Mouse (Mus musculus): ENCODE results near the gene Gdpd5.

Gdpd5 gene

DNA sequence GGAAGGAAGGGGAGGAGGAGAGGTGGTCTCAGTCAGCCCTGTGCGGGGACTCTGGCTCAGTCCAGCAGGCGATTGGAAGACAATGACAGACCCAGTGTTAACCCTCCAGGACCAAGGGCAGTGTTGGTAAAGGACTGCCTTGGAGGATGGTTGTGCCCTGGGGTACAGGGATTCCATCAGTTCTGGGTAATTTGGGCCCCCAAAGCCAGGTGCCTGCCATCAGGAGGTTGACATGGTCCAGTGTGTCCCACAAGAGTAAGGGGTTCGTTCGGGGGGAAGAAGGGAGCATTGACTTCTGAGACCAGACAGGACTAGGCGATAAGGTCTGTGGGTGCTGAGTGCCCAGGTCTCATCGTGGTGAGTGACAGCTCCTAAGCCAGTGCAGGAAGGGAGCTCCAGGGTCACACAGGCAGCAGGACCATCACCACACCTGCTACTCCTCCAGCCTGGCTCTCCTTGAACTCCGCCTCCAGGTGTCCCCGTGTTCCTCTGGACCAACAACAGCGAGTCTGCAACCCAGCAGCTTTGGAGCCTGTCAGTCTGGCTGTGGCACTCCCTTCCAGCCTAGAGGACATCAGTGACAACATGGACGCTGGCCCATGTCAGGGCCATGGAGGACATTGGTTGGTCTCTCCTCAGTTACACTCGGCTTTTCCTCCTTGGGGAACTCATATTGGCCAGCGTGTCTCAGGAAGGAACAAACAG, 23.0 kb downstream of the Gdpd5 start:
- no peak for DNase-seq (ENCODE audit: low read depth, low spot score)

DNA sequence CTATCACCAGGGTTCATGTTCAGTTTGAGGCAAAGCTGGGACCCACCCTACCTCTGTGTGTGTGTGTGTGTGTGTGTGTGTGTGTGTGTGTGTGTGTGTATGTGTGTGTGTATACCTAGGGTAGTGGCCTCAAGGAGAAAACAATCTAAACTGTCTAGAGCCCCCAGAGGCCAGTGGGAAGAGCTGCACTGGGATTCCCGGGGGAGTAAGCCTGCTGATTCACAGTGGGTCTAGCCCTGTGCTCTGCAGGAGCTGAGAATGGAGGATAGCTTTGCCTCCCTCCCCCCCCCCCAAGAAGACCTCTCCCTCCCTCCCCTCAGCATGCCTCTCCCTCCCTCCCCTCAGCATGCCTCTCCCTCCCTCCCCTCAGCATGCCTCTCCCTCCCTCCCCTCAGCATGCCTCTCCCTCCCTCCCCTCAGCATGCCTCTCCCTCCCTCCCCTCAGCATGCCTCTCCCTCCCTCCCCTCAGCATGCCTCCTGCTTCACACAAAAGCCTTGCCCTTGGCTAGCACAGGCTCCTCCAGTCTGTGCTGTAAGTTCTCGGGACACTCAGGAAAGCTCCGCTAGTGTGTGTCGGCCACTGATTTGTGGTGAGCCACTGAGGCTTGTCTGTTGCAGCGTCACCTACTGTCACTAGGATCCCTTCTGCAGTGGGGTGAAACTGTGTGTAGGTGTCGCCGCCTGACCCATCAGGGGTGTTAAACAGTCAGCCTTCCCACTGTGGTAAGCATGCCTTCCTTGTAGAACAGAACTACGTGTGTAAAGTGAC, 24.4 kb downstream of the Gdpd5 start:
- DNase-seq (ENCODE audit: low read depth, low spot score): no peak

DNA sequence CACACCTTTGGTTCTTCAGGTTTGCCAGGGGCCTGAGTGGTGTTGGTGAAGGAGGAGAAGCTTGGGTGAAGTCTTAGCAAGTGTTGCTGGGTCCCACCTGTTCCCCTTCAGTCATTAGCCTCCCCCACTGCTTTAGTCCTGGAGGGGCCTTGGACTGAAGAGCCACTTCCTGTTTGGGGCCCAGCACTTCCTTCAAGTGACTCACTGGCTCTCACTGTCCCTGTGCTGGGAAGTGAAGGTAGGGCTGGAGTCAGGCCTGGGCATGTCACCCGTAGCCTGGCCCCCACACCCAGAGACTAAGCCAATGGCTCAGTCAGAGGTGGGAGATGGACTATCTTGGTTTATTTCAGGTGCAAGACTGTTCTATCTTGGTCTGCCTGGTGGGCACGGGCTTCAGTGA, 26.4 kb downstream of the Gdpd5 start:
- no peak for DNase-seq (ENCODE audit: low read depth, low spot score)

DNA sequence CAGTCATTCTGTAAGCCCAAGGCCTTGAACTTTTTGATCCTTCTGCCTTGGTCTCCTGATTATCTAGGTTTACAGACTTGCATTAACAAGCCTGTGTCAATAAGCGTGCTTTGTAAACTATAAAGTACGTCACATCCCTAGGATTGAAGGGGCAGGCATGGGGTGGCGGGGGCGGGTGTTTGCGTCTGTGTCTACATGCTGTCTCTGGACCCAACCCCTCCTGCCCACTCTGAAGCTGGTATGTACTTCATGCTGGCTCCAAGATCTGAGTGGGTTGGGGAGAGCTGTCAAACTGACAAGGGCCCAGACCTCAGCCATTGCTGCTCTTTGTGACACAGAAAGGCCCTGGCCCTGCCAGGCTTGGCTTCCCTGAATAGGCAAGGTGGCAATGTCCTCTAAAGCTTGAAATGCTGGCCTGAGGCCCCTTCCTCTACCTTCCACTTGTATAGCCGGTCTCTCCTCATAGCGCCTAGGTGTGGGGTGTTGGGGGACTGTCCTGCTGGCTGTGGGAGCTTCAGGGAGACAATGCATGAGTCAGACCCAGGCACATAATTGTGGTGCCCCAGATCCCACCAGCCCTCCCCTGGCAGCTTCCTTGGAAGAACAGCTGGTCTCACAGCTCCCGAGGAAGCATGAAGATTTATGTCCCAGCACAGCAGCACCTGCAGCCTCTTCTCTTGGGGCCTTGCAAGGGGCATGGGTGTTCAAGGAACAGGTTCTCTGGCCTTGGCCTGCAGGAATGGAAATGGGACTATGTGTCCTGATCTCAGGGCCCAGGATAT, 28.4 kb downstream of the Gdpd5 start:
- no peak for DNase-seq (ENCODE audit: low read depth, low spot score)

DNA sequence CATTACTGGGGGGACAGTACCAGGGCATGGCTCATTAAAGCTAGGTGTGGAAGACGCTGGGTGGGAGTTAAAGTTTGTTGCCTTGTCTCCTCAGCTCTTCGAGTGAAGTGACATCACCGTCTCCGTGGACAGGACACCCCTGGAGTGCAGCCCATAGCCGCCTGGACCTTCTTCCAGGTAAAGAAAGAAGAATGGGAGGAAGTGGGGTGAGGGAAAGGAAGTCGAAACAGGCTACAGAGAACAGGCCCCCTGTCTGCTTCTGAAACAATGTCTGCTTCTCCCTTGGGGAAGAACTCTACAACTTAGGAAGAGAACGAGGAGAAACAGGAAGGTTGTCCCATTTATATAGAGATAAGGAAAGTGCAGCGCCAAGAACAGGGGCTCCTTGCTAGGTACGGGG, 29.1 kb downstream of the Gdpd5 start:
- DNase-seq (ENCODE audit: low read depth, low spot score): no peak

DNA sequence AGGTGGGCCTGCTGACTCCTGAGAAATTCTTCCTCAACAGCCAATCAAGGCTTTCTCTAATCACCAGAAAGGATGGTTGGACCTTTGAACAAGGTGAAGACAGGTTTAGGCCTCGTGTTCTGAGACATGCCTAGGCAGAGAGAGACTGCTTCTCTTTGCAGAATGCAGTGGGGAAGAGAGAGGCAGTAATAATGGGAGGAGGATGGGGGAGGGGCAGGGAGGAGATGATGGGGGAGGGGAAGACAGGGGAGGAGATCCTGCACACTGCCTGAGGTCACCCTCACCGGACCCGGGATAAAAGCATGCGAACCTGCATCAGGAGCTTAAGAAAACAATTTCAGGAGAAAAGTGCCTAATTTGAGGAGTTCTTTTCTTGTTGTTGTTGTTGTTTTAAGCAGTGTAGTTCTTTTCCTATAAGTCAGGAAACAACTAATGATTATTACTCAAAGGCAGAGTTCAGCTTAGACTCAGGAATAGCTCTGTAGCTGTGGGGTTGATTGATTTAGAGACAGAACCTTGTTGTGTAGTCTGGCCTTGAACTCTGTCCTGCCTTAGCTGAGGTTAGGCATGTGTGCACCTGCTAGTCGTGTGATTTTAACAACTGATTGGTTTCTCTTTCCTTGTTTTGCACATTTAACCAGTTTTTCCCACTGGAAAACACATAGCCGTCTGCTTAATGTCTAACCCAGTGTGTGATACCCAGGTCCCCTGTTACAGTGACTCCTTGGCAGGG, 30.0 kb downstream of the Gdpd5 start:
- DNase-seq (ENCODE audit: low read depth, low spot score): no peak

DNA sequence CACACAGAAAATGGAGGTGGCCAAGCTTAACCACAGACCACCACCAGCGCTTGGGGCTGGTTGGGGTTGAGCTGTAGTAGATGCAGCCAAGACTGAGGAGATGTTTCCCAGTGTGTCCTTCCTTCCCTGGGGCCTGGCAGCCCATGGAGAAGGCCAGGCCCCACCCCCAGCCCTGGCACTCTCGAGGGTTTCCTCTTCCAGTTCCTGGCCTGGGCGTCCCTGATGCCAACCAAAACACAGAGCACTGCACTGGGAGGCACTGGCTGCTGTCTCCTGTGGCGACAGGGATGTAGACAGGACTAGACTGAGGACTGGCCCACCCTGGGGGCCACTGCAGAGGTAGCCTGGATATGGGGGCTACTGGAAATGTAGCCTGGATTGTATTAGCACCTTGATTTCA, 33.8 kb downstream of the Gdpd5 start:
- no peak for DNase-seq (ENCODE audit: low read depth, low spot score)

DNA sequence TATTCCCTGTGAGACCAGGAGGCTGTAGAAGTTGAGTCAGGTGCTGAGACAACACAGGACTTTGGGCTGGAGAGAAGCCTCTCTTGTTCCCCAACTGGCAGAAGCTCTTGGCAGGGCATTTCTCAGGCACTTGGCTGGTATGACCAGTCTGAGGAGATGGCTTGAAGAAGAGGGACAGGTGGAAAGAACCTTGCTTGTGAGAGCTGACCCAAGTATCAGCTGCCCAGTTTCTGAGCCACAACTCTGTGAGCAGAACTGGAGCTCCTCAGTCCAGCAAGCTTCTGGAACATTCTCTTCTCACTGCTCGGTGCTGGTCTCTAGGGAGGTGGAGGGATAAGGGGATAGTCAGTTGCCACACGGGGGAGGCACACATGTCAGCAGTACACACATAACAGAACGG, 38.1 kb downstream of the Gdpd5 start:
- no peak for DNase-seq (ENCODE audit: low read depth, low spot score)

DNA sequence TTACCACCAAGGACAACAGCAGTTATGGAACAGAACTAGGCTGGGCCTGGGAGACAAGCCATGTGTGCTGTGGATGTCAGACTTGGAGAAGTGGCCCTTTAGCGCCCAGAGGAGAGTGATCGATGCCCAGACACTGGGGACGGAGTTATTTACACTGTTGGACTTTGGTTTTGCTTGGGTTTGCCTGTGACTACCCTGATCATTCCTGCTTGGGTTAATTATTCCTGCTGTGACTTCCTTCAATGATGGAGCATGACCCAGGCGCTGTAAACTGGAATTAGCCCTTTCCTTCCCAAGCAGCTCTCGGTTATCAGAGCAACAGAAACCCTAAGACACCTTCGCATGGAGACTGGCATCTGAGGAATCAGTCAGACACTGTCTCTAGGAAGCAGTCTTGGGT, 39.8 kb downstream of the Gdpd5 start:
- no peak for DNase-seq (ENCODE audit: low read depth, low spot score)

DNA sequence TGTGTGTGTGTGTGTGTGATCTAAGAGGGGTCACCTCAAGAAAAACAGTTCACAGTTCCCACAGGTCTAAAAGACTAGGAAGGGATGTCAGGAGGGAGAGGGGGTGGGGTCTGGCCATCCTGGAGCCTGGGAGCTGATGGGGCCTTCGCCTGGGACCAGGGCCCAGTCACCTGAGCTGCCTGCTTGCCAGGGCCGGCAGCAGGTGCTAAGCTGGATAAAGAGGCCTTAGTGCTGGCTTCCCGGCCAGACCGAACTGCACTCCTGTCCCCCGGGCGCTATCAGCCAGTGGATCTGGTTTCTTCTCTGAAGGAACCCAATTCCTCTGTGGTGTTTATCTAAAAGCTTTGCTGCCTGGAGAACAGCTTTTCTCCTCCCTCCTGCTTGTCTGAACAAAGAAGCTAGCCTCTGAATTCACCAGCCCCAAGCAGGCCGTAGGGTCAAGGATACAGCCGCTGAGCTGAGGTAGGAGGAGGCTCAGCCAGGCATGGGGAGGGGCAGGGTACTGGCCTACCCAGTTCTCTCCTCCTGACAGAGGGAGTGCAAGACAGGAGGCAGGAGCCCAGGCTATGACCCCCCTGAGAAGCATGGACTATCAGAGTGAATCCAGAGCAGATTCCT, 43.4 kb downstream of the Gdpd5 start:
- no peak for DNase-seq (ENCODE audit: low read depth, low spot score)

DNA sequence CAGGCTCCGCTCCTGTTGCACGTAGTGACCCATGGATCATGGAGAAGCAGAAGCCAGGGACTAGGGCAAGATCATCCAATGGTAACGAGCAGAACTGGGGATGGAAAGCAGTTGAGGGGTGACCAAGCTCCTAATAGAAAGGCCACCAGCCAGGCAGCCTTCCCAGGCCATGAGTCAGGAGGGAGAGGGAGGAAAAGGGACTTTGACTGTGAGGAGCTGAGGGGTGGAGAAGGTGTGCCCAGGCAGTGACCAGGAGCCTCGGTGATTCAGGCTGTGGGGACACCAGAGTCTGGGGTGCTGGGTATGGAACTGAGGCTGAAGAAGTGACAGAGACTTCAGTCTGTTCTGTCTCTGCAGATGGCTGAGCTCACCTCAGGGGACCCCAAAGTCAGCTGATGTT, 44.5 kb downstream of the Gdpd5 start:
- DNase-seq (ENCODE audit: low read depth, low spot score): no peak

DNA sequence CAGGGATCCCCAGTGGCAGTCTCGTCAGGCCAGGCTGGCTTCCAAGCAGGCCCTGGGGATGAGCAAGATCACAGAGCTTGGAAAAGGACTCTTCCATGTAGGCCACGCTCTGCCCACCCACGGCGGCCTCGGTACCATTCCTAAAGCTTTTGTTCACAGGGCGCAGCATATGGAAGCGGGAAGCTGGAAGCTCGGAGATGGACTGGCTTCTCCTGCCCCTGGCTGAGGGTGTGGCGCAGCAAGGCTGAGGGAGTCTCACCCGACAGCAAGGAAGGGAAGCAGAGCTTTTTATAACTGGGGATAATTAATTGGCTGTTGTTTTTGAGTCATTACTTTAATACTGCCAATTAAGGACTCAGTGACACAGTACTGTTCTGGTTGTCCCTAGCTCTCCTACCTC, 45.8 kb downstream of the Gdpd5 start:
- no peak for DNase-seq (ENCODE audit: low read depth, low spot score)

DNA sequence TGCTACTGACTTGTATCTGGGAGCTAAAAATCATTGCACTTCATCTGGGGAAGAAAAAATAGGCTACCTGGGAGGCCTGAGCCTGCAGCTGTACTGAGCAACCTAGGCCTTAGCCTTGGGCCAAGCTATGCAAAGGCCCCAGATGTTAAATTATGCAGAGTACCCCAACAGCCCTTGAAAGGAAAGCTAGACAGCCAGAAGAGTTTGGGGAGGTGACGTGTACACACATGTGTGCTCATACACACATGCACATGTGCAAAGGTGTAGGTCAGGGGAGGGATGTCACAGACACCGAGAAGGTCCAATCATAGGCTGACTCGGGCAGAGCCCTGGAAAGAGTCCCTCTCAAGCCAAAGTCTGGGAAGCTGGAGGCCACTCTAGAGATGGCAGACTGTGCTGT, 46.8 kb downstream of the Gdpd5 start:
- DNase-seq (ENCODE audit: low read depth, low spot score): no peak

DNA sequence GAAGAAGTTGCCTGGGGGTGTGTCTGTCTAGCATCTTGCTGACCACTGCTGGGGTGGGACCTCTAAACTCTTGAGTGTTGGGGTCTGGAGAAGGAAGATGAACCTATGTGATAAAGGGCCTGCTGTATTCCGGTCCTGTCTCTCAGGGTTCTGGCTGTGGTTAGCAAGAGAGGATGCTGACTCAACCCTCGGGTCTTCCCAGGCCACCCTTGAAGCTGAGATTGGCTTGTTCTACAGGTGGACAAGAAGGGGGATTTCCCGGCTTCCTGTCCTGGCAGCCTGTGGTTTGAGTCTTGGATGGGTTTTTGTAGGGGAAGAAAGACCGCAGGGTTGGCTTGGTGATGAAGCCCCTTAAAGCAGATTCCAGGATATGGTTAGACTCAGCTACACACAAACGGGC, 47.6 kb downstream of the Gdpd5 start:
- no peak for DNase-seq (ENCODE audit: low read depth, low spot score)

DNA sequence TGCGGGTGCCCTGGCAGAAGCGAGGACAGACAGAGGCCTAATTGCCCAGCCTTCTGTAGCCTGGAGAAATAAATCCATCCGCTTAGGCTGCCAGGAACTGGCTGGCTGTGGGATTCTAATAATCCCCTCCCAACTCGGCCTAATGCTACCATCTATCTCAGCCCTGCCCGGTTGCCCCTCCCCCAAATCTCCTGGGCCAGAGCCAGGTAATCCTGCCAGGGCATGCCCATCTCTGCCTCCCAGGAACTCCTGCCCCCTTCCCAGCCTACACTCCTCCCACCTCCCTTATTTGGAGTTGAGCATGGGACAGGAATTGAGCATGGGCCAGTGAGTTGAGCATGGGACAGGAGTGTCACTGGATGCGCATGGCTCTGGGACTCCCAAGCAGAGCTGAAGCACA, 48.6 kb downstream of the Gdpd5 start:
- peak; percentile 90 for DNase-seq (ENCODE audit: low read depth, low spot score)

DNA sequence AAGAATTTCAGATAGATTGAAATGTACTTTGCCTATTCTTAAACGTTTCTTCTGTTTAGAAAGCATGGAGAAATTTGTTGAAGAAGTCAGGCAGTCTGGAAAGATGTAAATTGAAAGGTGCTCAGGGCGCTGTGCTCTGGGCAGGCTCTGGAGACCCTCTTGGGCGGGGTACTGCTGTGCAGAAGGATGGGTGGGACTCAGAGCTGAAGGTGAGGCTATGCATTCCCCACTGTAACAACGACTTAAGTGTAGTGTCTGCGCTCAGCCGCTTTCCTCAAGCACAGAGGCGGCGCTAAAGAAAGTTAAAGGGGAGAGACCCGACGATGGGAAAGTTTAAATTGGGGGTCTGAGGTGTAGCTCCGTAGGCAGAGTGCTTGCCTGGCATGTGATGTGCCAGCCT, 49.0 kb downstream of the Gdpd5 start:
- no peak for DNase-seq (ENCODE audit: low read depth, low spot score)

DNA sequence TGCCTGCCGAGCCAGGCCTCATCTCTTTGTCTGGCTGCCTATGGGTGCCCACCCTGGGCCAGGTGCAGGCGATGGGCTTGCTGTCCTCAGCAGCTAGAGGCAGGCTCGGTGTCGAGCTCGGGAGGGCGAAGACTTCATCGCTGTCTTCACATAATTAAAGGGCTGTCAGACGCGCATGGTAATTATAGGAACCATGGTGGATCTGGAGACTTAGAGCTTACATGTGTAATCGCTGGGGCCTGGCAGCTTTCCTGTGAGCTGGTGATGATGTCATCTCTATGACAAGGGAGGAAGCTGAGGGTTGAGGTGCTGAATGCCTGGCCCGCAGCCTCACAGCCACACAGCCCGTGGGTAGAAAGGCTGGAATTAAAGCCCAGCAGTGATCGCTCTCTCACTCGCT, 51.0 kb downstream of the Gdpd5 start:
- no peak for DNase-seq (ENCODE audit: low read depth, low spot score)

DNA sequence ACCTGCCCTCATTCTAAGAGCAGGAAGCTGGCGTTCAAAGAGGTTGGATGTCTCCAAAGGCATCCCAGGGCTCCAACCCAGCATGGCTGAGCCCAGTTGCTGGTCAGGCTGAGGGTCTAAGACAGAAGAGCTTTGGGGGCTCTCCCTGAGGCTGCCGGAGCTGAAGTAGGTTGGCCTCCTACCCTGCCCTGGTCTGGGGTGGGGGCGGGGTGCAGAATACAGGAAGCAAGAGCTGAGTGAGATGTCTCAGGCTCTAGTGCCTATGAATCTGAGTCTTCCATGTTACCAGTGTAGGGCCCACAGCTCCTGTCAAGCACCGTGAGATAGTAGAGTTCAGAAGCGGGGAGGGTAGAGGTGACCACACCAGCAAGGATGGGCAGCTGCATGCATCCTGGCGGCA, 51.6 kb downstream of the Gdpd5 start:
- DNase-seq (ENCODE audit: low read depth, low spot score): no peak

DNA sequence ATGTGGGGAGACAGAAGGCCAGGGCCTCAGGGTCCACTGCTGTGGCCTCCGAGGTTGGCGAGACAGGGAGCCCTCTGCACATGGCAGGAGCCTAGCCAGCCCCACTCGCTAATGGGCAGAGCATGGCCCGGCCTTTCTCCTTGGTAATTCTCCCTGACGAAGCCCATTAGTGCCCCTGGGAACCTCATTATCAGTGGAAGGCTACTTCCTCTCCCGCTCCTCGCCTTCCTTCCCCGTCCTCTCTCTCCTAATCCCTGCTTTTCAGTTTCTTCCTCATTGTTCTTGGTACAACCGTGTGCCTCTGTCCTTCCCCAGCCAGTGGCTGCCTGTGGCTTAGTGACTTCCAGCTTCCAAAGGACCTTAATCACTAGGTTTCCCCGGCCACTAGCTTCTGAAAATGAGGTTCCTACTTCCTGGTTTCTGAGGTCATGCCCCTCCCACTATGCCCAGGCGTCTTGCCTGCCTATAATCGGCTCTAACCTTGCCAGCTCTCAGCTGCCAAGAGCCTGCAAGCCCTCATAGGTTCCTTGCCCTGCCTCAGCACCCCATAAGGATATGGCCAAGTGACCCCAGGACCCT, 53.5 kb downstream of the Gdpd5 start:
- DNase-seq (ENCODE audit: low read depth, low spot score): no peak

DNA sequence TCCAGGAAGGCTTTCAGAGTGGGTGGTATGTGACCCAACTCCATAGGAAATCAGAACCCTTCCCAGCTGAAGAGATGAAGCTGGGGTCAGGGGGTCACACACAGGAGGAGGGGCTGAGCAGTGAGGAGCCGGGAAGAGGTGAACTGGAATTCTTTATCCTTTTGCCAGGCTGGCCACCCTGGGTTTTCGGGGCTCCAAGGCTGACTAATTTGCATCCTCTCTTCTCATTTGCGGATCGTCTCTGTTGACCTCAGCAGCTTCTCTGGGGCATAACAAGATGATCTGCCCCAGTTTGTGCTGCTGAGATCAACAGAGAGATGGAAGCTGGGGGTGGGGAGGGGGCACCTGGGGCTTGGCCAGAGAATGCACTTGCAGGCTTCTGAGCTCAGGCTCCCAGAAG, 55.3 kb downstream of the Gdpd5 start:
- no peak for DNase-seq (ENCODE audit: low read depth, low spot score)

DNA sequence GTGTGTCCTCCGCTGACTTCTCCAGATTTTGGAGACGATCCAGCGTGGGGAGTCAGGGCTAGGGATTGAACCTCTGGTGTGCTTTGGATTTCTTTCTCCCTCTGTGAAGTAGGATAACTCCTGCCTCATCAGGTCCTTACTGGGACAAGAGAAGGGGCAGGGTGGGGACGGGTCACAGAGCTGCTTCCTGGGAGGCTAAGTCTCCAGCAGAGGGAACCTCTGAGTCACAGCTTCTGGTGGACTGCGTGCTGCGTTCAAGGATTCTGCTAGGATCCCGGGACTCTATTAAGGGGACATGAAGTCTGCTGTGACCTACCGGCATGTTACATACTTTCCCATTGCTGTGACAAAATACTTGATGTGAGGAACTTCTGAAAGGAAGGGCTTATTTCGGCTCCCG, 57.7 kb downstream of the Gdpd5 start:
- no peak for DNase-seq (ENCODE audit: low read depth, low spot score)

Measured in retina, postnatal 7 days (tissue).